Mouse (Mus musculus) megakaryocyte, embryonic 14.5 days (primary cell): ENCODE results near the gene Snai1. TPM values are rescaled to one million over a fixed set of nuclear protein-coding genes. Genes with fewer than 3 reads are reported as not detected.

Source experiments
- H3K27me3 ChIP-seq: replicated peaks from 2 replicates; pipeline ENCODE3; 2012; ENCODE audit warnings: inconsistent platforms
- H3K36me3 ChIP-seq: replicated peaks from 2 replicates; pipeline ENCODE3; 2012; ENCODE audit warnings: low read length, inconsistent platforms, mixed read lengths
- H3K4me1 ChIP-seq: 2 replicates; pipeline ENCODE4 v1.6.1; 2012; ENCODE audit warnings: inconsistent platforms
- H3K4me3 ChIP-seq: replicated peaks from 2 replicates; pipeline ENCODE3; 2012; ENCODE audit warnings: moderate library complexity, mild to moderate bottlenecking, inconsistent platforms
- H3K9me3 ChIP-seq: 2 replicates; pipeline ENCODE4 v1.6.1; 2012; ENCODE audit warnings: inconsistent platforms
- FLI1 ChIP-seq: IDR thresholded peaks from 2 replicates; pipeline ENCODE4 v1.6.1; 2012; ENCODE audit warnings: low read length, inconsistent platforms, mixed read lengths
- GATA1 ChIP-seq: IDR thresholded peaks from 3 replicates; pipeline ENCODE4 v1.6.1; 2012; ENCODE audit warnings: mixed read lengths, low read length, inconsistent platforms, borderline replicate concordance
- polyA plus RNA-seq: library from polyadenylated mRNA; stranded (reverse); fragments of >175 nt; gene quantifications from 2 replicates; pipeline ENCODE4 v1.2.3, GENCODE M21; 2012; ENCODE audit warnings: low replicate concordance; ENCODE audit not compliant: insufficient read depth

The Snai1 gene
- polyA plus RNA-seq, 1 experiment: 1.4 TPM

GRCm38 (mm10) chr2:167503253-167503895 is 34.6 kb upstream of the Snai1 start:
- no peak for TF ChIP-seq GATA1
- no peak for TF ChIP-seq FLI1
- Histone ChIP-seq H3K4me3 (peak overlapping the region; percentile 98), H3K9me3 (no peaks in the 10 kb centered on the region), H3K27me3 (no peaks in the 10 kb centered on the region), H3K36me3 (peaks cover 30% of the 10 kb centered on the region), H3K4me1 (peaks cover 70% of the 10 kb centered on the region)

- Histone ChIP-seq H3K27me3 (no peaks in the 10 kb centered on the region), H3K4me3 (peak overlapping the region; percentile 98), H3K36me3 (peaks cover 36% of the 10 kb centered on the region), H3K4me1 (peaks cover 71% of the 10 kb centered on the region), H3K9me3 (no peaks in the 10 kb centered on the region)
- TF ChIP-seq GATA1: no peak
- TF ChIP-seq FLI1: no peak
These were observed 34.1 kb upstream of the Snai1 start for GRCm38 (mm10) chr2:167503896-167504349.

- Histone ChIP-seq H3K27me3 (no peaks in the 10 kb centered on the region), H3K4me1 (peaks cover 79% of the 10 kb centered on the region), H3K36me3 (peaks cover 46% of the 10 kb centered on the region), H3K4me3 (peak overlapping the region; percentile 98), H3K9me3 (no peaks in the 10 kb centered on the region)
- TF ChIP-seq GATA1: no peak
- TF ChIP-seq FLI1: no peak
These were observed 32.9 kb upstream of the Snai1 start for GRCm38 (mm10) chr2:167505127-167505526.

GRCm38 (mm10) chr2:167506546-167507260 is 31.3 kb upstream of the Snai1 start:
- no peak for TF ChIP-seq GATA1
- peaks cover 62% of the 10 kb centered on the region for H3K36me3 ChIP-seq

GRCm38 (mm10) chr2:167507719-167508385 is 30.1 kb upstream of the Snai1 start:
- H3K36me3 ChIP-seq: peaks cover 74% of the 10 kb centered on the region

More at GRCm38 (mm10) chr2:167506546-167507260, 31.3 kb upstream of the Snai1 start:
- no peaks in the 10 kb centered on the region for H3K9me3 ChIP-seq
- no peaks in the 10 kb centered on the region for H3K27me3 ChIP-seq
- peaks cover 86% of the 10 kb centered on the region for H3K4me1 ChIP-seq
- H3K4me3 ChIP-seq: no peak overlapping the region

GRCm38 (mm10) chr2:167508569-167508968 is 29.4 kb upstream of the Snai1 start:
- no peak for TF ChIP-seq FLI1
- Histone ChIP-seq H3K4me1 (peaks cover 89% of the 10 kb centered on the region), H3K36me3 (peaks cover 81% of the 10 kb centered on the region)

More at GRCm38 (mm10) chr2:167507719-167508385, 30.1 kb upstream of the Snai1 start:
- Histone ChIP-seq H3K4me3 (peak overlapping the region; percentile 42), H3K27me3 (no peaks in the 10 kb centered on the region), H3K4me1 (peaks cover 91% of the 10 kb centered on the region), H3K9me3 (no peaks in the 10 kb centered on the region)
- TF ChIP-seq GATA1: no peak
- no peak for TF ChIP-seq FLI1

GRCm38 (mm10) chr2:167510485-167510884 is 27.5 kb upstream of the Snai1 start:
- H3K4me3 ChIP-seq: peak overlapping the region; percentile 84
- H3K36me3 ChIP-seq: peaks cover 94% of the 10 kb centered on the region
- no peaks in the 10 kb centered on the region for H3K9me3 ChIP-seq
- H3K4me1 ChIP-seq: peaks cover 72% of the 10 kb centered on the region
- no peaks in the 10 kb centered on the region for H3K27me3 ChIP-seq
- TF ChIP-seq GATA1 (no peak; the same call in 2 of the 3 replicates), FLI1 (no peak)

More at GRCm38 (mm10) chr2:167508569-167508968, 29.4 kb upstream of the Snai1 start:
- Histone ChIP-seq H3K9me3 (no peaks in the 10 kb centered on the region), H3K4me3 (no peak overlapping the region), H3K27me3 (no peaks in the 10 kb centered on the region)

GRCm38 (mm10) chr2:167512365-167512764 is 25.6 kb upstream of the Snai1 start:
- Histone ChIP-seq H3K4me1 (peaks cover 53% of the 10 kb centered on the region), H3K4me3 (no peak overlapping the region), H3K36me3 (peaks cover 98% of the 10 kb centered on the region), H3K9me3 (no peaks in the 10 kb centered on the region), H3K27me3 (no peaks in the 10 kb centered on the region)
- TF ChIP-seq FLI1: no peak
- TF ChIP-seq GATA1: no peak

GRCm38 (mm10) chr2:167512970-167513369 is 25.0 kb upstream of the Snai1 start:
- no peak overlapping the region for H3K4me3 ChIP-seq
- H3K27me3 ChIP-seq: no peaks in the 10 kb centered on the region
- peaks cover 47% of the 10 kb centered on the region for H3K4me1 ChIP-seq
- TF ChIP-seq GATA1 (no peak), FLI1 (no peak)
- no peaks in the 10 kb centered on the region for H3K9me3 ChIP-seq
- H3K36me3 ChIP-seq: peaks cover 98% of the 10 kb centered on the region
